Mouse (Mus musculus): ENCODE results near the gene Olfr707.

DNA sequence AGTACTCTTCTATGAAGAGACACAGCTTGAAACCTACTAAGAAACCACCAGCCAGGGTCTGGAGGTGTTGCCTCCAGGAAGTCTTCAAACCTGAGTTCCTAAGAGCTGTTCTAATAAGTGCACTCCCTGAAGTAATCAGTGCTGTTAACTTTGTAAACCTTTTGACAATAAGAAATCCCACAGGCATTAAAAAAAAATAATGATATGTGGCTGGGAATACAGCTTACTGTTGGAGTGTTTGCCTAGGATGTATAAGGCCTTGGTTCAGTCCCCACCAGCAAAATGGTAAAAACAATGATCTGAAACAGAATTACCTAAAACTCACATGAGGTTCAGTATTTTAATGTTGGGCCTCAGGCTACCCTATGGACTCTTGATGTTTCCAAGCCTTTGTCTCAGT, 31.1 kb upstream of the Olfr707 start, which contains the start of gene Olfr709-ps1:
- TF ChIP-seq POLR2A (IDR thresholded peaks at IDR 0.05; ENCODE audit: low read depth, low read length) = no peak
- TF ChIP-seq CTCF (IDR thresholded peaks at IDR 0.05; ENCODE audit: extremely low read depth, insufficient read length, insufficient replicate concordance, low read depth, low read length) = no peak
